Mouse (Mus musculus) retina, adult 2 months (tissue): ENCODE results near the gene Ces2f.
"Not testable (repeated sequence)": the region's sequence is repeated elsewhere in the genome, so short reads cannot be mapped to it uniquely, and the experiment has no call there.

Experiments used
- DNase-seq: peaks from one replicate; pipeline ENCODE4 v3.0.0-alpha.2; 2012; ENCODE audit warnings: low read depth, low spot score

The Ces2f gene

DNA sequence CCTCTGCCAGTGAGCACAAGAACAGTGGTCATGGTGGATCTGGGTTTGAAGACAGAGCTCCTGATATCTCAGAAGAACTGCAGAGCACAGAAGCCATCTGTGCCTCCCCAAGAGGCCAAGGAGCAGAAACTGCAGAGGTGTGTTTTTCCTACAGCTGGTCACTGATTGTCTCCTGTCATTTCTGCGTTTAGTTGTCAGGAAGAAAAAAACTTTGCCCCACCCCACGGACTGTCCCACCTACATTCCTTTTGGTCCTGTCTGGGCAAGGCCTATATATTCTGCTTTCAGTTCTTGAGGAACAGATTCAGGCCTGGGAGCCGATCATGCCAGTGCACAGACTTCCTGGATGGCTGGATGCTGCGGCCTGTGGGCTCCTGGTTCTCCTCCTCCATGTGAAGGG, at the start of gene Ces2f:
Gene Ces2f, plus strand, starts transcription at position 301 of the 400 bp plus-strand sequence.
- no peak for DNase-seq

DNA sequence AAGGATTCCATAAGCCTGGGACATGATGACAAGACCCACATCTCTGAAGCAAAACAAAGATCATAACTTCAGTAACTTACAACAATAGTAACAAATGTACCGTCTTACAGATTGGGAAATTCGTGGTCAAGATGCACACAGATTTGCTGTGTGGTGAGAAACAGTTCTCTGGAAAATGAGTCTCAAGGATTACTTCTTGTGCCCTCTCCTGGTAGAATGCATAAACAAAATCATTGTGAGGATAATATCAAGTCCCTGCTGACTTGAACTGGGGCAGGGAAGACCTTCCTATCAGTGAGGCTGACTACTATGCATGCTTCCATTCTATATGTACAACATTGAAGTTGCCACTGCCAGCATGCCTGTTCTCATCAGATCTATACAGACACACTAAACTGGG, 45.4 kb upstream of the Ces2f start:
- no peak for DNase-seq

DNA sequence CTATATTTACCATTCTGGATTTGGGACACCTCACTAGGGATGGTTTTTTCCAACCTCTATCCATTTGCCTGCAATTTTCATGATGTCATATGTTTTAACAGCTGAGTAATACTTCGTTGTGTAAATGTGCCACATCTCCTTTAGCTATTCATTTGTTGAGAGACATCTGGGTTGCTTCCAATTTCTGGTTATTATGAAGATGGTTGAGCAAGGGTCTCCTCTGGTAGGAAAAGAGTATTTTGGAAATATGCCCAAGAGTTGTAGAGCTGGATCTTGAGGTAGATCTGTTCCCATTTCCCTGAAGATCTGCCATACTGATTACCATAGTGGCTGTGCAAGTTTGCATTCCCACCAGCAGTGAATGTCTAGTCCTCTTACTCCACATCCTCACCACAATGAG, 40.0 kb upstream of the Ces2f start:
- DNase-seq: no peak

DNA sequence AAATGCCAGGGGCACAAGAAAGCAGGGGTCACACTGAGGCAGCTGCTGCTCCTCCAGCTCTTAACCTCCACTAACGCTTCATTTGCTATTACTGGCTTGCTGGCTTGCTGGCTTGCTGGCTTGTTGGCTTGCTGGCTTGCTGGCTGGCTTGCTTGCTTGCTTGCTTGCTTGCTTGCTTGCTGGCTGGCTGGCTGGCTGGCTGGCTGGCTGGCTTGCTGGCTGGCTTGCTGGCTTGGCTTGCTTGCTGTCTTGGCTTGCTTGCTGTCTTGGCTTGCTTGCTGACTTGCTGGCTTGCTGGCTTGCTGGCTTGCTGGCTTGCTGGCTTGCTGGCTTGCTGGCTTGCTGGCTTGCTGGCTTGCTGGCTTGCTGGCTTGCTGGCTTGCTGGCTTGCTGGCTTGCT, 38.1 kb upstream of the Ces2f start:
- not testable (repeated sequence) for DNase-seq

DNA sequence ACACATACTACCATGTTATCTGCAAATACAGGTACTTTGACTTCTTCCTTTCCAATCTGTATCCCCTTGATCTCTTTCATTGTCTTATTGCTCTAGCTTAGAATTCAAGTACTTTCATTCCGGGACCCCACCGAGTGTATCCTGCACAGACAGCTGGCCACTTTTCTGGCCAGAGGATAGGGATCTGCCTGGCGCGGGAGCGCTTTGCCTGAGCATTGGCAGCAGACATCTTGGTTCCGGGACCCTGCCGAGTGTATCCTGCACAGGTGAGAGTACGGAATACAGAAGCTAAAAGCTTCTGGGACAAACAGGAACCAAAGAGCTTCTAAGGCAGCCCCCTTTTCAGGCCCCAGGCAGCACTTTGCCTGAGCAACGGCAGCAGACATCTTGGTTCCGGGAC, 37.5 kb upstream of the Ces2f start:
- not testable (repeated sequence) for DNase-seq

DNA sequence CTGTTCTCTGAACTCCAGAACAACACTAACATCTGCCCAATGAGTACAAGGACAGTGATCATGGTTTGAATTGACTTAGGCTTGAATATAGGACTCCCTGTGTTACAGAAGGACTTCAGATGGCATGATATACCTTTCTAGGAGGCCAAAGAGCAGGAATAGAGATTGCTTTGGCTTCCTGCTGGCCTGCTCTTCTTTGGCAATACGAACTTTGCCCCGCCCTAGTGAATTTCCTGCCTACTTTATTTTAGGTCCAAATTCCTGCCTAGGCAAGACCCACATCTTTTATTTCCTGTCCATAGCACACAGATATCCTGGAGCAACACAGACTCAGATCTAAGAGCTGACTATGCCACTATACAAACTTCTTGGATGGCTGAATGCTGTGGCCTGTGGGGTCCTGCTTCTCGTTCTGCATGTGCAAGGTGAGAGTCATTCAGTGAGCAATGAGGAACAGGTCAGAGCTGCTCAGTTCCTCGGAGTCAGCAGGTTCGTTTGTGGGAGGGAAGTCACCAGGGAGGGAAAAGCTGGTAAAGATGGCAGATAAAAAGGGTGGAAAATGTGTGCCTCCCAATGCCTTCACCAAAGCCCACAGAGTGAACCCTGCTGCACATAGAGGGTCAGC, 21.1 kb upstream of the Ces2f start, which contains the start of gene Ces2e:
Gene Ces2e, plus strand, starts transcription at position 289 of the 625 bp plus-strand sequence.
- no peak for DNase-seq

DNA sequence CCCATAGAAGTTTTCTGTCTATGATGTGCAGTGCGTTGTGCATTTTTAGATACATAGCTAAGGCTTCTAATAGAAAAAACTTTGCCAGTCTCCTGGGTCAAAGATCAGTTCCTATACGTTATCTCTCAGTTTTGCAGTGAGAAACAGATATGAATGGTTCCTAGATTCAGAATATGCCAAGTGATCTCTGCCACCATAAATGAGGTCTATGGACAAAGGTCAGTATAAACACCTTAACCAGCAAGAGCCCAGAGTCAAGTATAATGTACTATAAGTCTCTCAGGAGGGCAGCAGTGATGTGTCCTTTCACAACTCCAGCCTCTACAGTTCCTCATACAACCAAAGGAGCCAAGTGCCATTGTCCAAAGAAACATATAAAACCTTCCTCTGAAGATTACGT, 19.9 kb upstream of the Ces2f start:
- DNase-seq: no peak

DNA sequence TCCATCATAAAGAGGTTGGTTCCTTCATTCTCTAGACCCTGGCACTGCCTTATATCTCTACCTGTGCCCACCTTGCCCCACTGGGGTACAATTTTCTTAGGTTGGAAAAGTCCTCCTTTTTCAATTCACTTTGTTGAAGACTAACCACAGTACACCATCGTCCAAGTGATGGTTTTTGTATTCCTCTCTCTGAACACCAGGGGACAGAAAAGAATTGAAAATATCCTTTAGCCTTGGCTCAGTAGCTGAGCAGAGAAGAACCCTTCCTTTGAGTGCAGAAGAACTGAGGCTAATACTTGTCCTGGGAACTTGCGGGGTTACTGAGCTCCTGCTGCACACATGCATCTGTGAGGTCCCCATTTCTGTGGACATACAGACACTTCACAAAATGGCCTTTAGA, 2.5 kb upstream of the Ces2f start:
- no peak for DNase-seq

DNA sequence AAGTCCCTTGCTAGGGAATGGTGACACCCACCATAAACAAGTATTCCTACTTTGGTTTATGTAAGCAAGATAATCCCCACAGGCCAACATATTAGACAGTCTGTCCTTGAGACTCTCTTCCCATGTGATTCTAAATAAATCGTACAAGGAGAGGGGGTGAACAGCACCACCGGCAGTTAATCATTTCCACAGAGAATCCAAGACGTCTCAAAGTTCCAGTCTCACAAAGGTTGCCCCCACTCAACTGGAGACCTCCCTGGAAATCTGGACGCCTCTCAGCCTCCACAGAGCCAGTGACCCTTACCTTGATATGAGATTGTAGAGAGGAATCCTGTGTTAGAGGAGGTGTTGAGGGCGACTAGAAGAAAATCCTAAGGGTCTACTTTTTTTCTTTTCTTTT, 1.9 kb downstream of the Ces2f start:
- no peak for DNase-seq

DNA sequence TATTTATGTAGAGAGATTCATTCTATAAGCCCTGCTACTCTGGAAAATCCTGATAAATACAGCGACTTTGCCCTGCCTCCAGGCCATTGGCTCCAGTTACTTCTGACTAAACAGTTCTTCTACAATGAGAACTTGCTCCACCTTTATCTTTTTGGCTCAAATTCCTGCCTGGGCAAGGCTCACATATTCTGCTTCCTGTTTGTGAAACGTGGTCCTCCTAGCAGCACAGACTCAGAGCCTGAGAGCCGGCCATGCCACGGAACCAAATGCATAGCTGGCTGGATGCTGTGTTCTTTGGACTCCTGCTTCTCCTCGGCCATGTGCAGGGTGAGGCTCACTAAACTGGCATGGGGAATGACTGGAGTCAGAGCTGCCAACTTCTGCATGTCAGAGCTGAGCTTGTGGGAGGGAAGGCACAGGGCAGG, 14.4 kb downstream of the Ces2f start, which contains the start of gene Ces2g:
Gene Ces2g, plus strand, starts transcription at position 182 of the 425 bp plus-strand sequence.
- DNase-seq: no peak

DNA sequence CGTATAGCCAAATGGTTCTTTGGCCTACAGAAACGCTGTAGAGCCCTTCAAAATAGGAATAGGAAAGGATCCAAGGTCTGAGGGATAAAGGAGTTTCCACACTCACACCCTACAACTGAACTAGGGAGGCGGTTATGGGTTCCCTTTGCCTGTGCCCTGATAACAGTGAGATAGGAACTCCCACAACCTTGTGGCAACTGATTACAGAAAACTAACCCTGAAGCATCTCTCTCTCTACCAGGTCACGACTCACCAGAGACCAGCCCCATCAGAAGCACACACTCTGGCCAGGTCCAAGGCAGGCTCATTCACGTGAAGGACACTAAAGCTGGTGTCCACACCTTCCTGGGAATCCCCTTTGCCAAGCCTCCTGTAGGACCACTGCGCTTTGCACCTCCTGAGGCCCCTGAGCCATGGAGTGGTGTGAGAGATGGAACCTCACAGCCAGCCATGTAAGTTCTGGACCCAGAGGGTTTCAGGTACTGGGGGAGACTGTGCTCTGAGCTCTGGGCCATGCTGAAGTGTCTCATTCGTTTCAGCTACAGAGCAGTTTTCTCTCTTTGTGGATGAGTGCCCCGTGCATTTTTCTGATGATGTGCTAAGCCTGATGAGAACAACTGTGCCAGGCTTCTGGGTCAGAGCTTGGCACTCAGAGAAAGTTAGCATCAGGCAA, 15.2 kb downstream of the Ces2f start:
- no peak for DNase-seq

DNA sequence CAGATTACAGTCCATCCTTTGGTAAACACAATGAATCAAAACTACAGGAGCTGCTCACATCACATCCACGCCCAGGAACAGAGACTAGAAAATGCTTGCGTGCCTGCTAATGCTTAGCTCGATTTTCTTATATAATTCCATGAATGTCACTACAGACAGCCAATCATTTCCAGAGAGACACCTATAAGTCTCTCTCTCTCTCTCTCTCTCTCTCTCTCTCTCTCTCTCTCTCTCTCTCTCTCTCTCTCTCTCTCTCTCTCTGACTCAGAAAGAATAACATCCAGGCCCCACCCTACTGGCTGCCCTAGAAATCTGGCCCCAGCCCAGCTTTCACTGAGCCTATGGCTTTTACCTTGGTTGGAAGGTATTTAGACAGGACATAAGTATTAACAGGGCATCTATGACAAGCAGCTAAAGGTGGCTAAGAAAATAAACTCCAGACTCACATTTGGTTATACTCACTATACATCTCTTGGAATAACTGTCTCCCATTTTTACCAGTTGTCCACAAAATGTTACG, 16.3 kb downstream of the Ces2f start:
- DNase-seq: no peak

DNA sequence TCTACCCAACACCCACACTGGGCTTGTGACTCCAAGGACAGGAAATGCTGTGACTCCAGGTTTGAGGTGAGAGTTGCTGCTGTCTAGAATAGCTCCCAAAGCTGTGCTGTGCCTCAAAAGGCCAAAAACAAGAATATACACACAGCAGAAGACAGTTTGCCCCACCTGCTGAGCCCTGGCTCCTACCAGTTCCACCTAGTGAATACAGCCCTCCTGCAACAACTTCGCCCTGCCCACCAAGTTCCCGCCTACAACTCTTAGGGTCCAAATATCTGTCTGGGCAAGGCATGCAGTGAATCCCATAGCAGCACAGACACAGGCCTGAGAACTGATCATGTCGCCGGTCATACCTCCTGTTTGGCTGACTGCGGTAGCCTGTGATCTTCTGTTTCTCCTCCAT, 37.0 kb downstream of the Ces2f start:
- no peak for DNase-seq

DNA sequence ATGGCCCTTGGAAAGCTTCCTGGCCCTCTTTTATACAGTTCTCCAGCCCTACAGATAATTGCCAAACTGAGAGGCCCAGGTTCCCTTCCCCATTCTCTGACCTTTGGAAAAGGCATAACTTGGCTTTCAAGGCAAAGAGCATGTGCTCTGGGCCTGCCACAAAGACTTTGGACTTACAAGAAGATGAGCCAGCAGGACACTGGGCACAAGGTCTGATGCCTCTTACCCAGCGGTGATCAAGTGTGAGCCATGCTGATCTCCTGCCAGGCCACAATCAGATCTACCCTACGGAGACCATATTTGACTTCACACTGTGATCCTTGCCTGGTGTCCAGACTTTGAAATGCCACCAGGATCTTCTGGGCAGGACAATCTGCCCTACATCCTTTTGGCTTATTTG, 37.8 kb downstream of the Ces2f start:
- DNase-seq: no peak

DNA sequence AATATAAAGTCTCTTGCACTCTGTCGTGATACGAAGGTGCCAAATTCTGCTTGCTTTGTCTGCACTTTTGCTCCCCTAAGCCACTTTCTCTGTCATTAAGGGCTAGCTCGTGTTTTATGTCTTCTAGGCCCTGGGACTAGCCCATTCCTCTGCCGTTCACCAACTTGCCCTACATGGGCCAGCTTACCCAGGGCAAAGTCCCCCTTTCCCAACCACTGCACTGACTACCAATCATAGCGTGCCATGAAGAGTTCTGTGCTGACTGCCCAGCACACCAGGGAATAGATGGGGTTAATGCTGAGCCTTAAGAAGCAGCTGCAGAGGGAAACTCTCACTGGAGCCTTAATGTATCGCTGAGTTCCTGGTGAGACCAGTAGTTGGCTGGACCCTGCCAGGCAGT, 51.0 kb downstream of the Ces2f start:
- DNase-seq: no peak

DNA sequence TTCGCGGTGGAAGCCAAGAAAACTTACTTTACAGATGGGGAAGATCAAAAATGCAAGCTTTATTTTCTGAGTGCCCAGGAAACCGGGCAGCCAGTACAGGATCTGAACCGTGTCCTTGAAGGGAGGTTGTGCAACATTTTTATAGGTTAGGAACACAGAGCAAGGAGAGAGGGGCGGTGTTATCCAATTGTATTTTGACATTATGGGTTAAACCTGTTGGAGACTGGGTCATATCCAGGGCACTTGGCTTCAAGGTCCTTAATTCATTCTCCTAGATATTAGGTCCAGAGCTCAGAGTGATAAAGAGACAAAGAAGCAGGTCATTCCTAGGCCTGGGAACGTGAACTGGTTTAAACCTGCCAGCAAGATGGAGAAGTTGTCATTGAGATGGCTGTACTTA, 52.0 kb downstream of the Ces2f start:
- DNase-seq: no peak

DNA sequence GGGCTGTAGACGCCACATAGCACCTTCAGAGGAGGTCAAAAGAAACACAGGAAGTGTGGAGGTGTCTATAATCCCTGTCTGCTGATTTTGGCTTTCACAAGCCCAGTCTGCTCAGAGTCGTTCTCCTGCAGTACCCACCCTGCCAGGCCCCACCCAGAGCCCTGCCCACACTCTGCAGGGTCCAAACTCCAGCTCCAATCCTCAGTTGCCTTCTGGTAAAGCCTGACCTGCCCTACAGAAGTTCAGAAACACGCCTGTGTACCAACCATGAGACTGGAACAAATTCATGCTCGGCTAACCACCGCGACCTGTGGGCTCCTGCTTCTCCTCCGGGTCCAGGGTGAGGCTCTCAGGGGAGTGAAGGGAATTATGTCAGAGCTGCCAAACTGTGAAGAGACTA, 53.4 kb downstream of the Ces2f start, which contains the start of gene Ces2h:
Gene Ces2h, plus strand, starts transcription at position 268 of the 400 bp plus-strand sequence.
- DNase-seq: no peak
